Mouse (Mus musculus) ES-Bruce4 (cell line): Measurements from ENCODE around the gene Akap17b. TPM values are rescaled to one million over a fixed set of nuclear protein-coding genes. Genes with fewer than 3 reads are reported as not detected.

ENCODE experiments used
- H3K27ac ChIP-seq: 2 replicates; pipeline ENCODE4 v1.5.1; 2012; ENCODE audit warnings: low read length, inconsistent platforms; ENCODE audit not compliant: insufficient read depth
- H3K27me3 ChIP-seq: 2 replicates; pipeline ENCODE4 v1.6.1; 2012; ENCODE audit warnings: mild to moderate bottlenecking, low read length, inconsistent platforms; ENCODE audit not compliant: control insufficient read depth, poor library complexity, insufficient read depth, severe bottlenecking
- H3K36me3 ChIP-seq: 2 replicates; pipeline ENCODE4 v1.6.1; 2012; ENCODE audit warnings: inconsistent platforms, mild to moderate bottlenecking, low read length, moderate library complexity; ENCODE audit not compliant: control insufficient read depth, poor library complexity, insufficient read depth, severe bottlenecking
- H3K4me1 ChIP-seq: one replicate; pipeline ENCODE4 v1.8.1; 2011; ENCODE audit warnings: low read length; ENCODE audit not compliant: control insufficient read depth, insufficient read depth
- H3K4me3 ChIP-seq: 2 replicates; pipeline ENCODE4 v1.5.1; 2011; ENCODE audit warnings: low read depth, mild to moderate bottlenecking, low read length
- H3K9ac ChIP-seq: 2 replicates; pipeline ENCODE4 v1.6.1; 2012; ENCODE audit warnings: low read depth, mild to moderate bottlenecking, inconsistent platforms; ENCODE audit not compliant: poor library complexity, severe bottlenecking
- H3K9me3 ChIP-seq: replicated peaks from 2 replicates; pipeline ENCODE4 v1.6.1; 2012; ENCODE audit warnings: mild to moderate bottlenecking, low read length, inconsistent platforms; ENCODE audit not compliant: control insufficient read depth, poor library complexity, insufficient read depth, severe bottlenecking
- CTCF ChIP-seq: IDR thresholded peaks from one replicate; pipeline ENCODE4 v1.8.1; 2011; ENCODE audit warnings: low read depth, low read length
- EP300 ChIP-seq: IDR thresholded peaks from 2 replicates; pipeline ENCODE4 v1.6.1; 2011; ENCODE audit warnings: low read depth, low read length; ENCODE audit not compliant: insufficient read depth
- POLR2A ChIP-seq: IDR thresholded peaks from one replicate; pipeline ENCODE4 v1.8.1; 2011; ENCODE audit warnings: low read length; ENCODE audit not compliant: insufficient read depth
- polyA plus RNA-seq: library from polyadenylated mRNA; stranded (reverse); fragments of >200 nt; gene quantifications from 2 replicates; pipeline ENCODE4 v1.2.4, GENCODE M21; 2011; ENCODE audit warnings: low read depth; ENCODE audit not compliant: missing spikeins, insufficient read depth, insufficient read length

Akap17b gene
- polyA plus RNA-seq, 1 experiment: 8.5 TPM

GRCm38 (mm10) chrX:36591539-36591938, 53.7 kb downstream of the Akap17b start:
- H3K4me1 ChIP-seq: no peaks in the 10 kb centered on the region
- H3K27ac ChIP-seq: no peak overlapping the region
- no peak overlapping the region for H3K9ac ChIP-seq
- no peaks in the 10 kb centered on the region for H3K27me3 ChIP-seq
- no peaks in the 10 kb centered on the region for H3K36me3 ChIP-seq
- H3K4me3 ChIP-seq: no peak overlapping the region
- no peaks in the 10 kb centered on the region for H3K9me3 ChIP-seq
- no peak for TF ChIP-seq CTCF
- TF ChIP-seq EP300: no peak
- no peak for TF ChIP-seq POLR2A

GRCm38 (mm10) chrX:36591120-36591519, 54.1 kb downstream of the Akap17b start:
- H3K4me1 ChIP-seq: no peaks in the 10 kb centered on the region
- H3K27me3 ChIP-seq: no peaks in the 10 kb centered on the region
- no peak overlapping the region for H3K27ac ChIP-seq

DNA sequence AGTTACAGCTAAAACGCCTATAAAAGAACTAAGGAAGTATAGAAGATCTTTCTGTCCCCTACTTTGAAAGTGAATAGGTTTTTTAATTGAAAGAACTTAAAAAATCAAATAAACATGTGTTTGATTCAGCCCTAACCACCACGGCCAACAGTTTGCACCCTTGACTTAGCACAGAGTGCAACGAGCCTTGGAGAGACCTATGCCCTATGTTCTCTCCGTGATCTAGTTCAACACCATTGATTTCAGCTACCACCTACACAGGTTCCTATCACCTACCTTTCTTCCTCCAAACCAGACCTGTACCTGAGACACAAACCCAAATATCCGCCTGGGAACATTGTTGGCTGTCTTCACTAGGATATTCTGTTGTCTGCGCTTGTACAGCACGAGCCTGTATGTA, 54.9 kb downstream of the Akap17b start:
- H3K9ac ChIP-seq: no peak overlapping the region
- no peaks in the 10 kb centered on the region for H3K4me1 ChIP-seq
- no peaks in the 10 kb centered on the region for H3K36me3 ChIP-seq
- no peaks in the 10 kb centered on the region for H3K9me3 ChIP-seq
- H3K27me3 ChIP-seq: no peaks in the 10 kb centered on the region
- H3K27ac ChIP-seq: no peak overlapping the region
- no peak for TF ChIP-seq EP300
- no peak for TF ChIP-seq POLR2A
- TF ChIP-seq CTCF: no peak
- no peak overlapping the region for H3K4me3 ChIP-seq

More at GRCm38 (mm10) chrX:36591120-36591519, 54.1 kb downstream of the Akap17b start:
- no peak overlapping the region for H3K4me3 ChIP-seq
- H3K36me3 ChIP-seq: no peaks in the 10 kb centered on the region
- no peak overlapping the region for H3K9ac ChIP-seq
- no peaks in the 10 kb centered on the region for H3K9me3 ChIP-seq
- TF ChIP-seq POLR2A (no peak), CTCF (no peak), EP300 (no peak)

DNA sequence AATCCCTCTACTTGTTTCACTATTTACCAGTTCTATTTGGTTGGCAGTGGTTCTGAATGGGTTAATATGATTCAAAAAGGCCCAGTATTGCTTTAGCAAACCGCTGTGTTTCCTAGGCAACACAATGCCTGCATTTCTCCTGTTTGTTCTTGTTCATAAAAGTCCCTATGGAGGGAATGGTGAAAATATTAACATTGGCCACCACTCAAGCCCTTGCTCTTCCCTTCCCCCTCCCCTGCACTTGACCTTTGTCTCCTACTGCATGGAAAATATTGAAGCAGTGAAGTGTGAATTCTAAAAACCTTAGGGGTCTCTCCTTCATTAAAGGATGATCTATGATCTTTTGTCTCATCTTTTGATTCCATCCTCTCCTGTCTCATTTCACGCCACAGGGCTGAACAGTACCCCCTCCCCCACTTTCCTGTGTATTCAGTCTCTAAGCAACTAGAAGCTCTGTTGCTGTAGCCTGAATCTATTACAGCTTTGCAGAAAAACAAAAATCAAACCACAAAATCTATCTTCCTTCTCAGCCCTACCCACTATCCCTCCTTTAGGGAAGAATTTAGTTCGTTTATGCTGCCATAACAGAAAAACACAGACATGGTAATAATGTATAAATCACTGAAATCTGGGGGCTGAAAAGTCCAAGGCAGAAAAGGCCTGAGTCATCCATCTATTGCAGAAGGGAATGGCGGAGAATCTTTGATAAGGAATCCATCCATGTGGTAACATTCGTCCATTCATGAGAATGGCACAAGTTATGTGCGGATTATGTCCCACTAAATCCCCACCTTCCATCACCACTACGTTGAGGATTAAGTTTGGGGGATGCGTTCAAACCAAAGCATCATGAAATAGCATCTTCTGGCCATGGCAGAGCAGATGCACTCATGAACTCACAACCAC, 57.6 kb downstream of the Akap17b start:
- Histone ChIP-seq H3K4me3 (no peak overlapping the region), H3K9me3 (no peaks in the 10 kb centered on the region), H3K27me3 (no peaks in the 10 kb centered on the region), H3K9ac (no peak overlapping the region), H3K4me1 (no peaks in the 10 kb centered on the region), H3K36me3 (no peaks in the 10 kb centered on the region), H3K27ac (no peak overlapping the region)
- no peak for TF ChIP-seq CTCF

- Histone ChIP-seq H3K27ac (no peak overlapping the region), H3K9me3 (no peaks in the 10 kb centered on the region), H3K27me3 (no peaks in the 10 kb centered on the region), H3K4me3 (no peak overlapping the region), H3K4me1 (no peaks in the 10 kb centered on the region), H3K9ac (no peak overlapping the region), H3K36me3 (no peaks in the 10 kb centered on the region)
- TF ChIP-seq POLR2A: no peak
- no peak for TF ChIP-seq CTCF
- TF ChIP-seq EP300: no peak
These were observed 58.4 kb downstream of the Akap17b start for GRCm38 (mm10) chrX:36586629-36587303.

DNA sequence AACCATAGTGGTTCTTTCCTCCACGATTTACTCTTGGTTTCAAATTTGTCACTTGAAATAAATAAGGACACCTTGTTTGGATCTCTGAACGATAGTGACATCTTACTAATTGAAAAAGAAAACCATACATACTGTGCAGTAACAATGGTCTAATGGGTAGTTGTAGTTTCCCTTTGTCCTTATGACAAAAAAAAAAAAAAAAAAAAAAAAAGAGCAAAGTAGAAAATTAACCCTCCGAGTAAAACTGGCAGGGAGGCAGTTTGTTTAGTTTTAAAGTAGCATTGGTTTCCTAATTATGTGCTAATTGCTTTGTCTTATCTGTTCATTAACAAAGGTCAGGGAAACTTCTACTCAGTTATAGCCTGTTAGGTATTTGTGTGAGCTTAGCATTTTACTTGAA, 83.1 kb downstream of the Akap17b start:
- no peak overlapping the region for H3K27ac ChIP-seq
- no peaks in the 10 kb centered on the region for H3K27me3 ChIP-seq
- TF ChIP-seq CTCF (no peak), POLR2A (no peak), EP300 (no peak)
- no peak overlapping the region for H3K4me3 ChIP-seq
- H3K9ac ChIP-seq: no peak overlapping the region
- H3K9me3 ChIP-seq: no peaks in the 10 kb centered on the region
- H3K36me3 ChIP-seq: no peaks in the 10 kb centered on the region
- no peaks in the 10 kb centered on the region for H3K4me1 ChIP-seq
